Mouse (Mus musculus): ENCODE measurements around the gene Olfr229.
"Not testable (repeated sequence)": the region's sequence is repeated elsewhere in the genome, so short reads cannot be mapped to it uniquely, and the experiment has no call there.

Olfr229 gene

GRCm38 (mm10) chr9:39907036-39907435 lies at the start of gene Olfr229:
Gene Olfr229, plus strand, starts transcription at chr9:39907336.
- no peak for DNase-seq

- no peak for DNase-seq
Measured at GRCm38 (mm10) chr9:39866122-39866521, 41.0 kb upstream of the Olfr229 start, which contains the start of gene Olfr972. Gene Olfr972, plus strand, starts transcription at chr9:39866422.

- DNase-seq, result not testable (repeated sequence)
Measured at GRCm38 (mm10) chr9:39871986-39872385, 35.1 kb upstream of the Olfr229 start.

GRCm38 (mm10) chr9:39877541-39878396 lies 29.4 kb upstream of the Olfr229 start:
- DNase-seq, result not testable (repeated sequence)

- no peak for DNase-seq
Measured at GRCm38 (mm10) chr9:39905106-39905505, 2.0 kb upstream of the Olfr229 start.

GRCm38 (mm10) chr9:39909939-39910338 lies 2.8 kb downstream of the Olfr229 start:
- no peak for DNase-seq

GRCm38 (mm10) chr9:39927975-39928836 lies 21.1 kb downstream of the Olfr229 start:
- not testable (repeated sequence) for DNase-seq

- not testable (repeated sequence) for DNase-seq
Measured at GRCm38 (mm10) chr9:39928837-39929236, 21.7 kb downstream of the Olfr229 start.

DNA sequence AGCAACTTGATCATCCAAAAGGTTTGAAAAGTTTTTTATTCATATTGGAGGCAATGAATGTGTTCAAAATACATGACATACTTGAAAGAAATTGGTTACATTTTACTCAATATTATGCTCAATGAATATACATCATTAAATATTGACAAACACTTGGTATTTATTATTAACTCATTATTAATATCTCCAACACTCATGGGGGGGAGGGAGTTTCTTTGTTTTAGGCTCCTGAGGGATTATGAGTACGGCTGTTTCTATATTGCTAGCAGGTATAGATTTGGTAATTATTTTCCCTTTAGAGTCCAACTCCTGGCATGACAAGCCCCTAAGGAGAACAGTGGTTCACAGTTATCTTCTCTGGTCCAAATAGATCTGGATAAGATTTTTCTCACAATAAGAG lies 30.1 kb downstream of the Olfr229 start, which contains the start of gene Olfr974:
Gene Olfr974 (plus strand): TSS at position 301 of the 400 bp plus-strand sequence.
- no peak for DNase-seq

GRCm38 (mm10) chr9:39951946-39952345 lies 44.8 kb downstream of the Olfr229 start, which contains the start of gene Olfr975:
Gene Olfr975, minus strand, starts transcription at chr9:39952046.
- no peak for DNase-seq

DNA sequence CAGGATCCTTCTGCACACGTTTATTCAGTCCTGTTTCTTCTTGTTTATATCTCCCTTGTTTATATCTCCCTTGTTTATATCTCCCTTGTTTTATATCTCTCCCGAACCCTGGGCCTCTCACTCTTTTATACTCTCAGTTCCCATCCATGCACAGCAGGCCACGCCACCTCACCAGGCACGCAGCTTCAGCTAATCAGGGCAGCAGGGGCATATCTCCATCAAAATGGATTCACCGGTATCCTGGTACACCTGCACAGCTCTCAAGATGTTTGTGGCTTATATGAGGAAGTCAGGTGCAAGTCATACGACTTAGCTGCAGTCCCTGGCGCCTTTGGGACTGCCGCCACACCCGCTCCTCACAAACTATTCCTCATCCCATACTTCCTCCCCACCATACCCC lies 53.9 kb downstream of the Olfr229 start, which contains the start of gene Olfr976:
Gene Olfr976 (minus strand): TSS at position 101 of the 400 bp plus-strand sequence.
- DNase-seq, result not testable (repeated sequence)
